Mouse (Mus musculus) heart, embryonic 12.5 days (tissue): Measurements from ENCODE around the gene Aptx. TPM values are rescaled to one million over a fixed set of nuclear protein-coding genes. Genes with fewer than 3 reads are reported as not detected.

Experiments used
- ATAC-seq: fragments of 200-750 bp; cut with Nextera tagmentation; 2 replicates; pipeline ENCODE4 v1.8.0; 2017; ENCODE audit warnings: moderate TSS enrichment, moderate library complexity; ENCODE audit not compliant: insufficient number of reproducible peaks, low FRiP score
- H3K27ac ChIP-seq: fragments of 300-500 bp; sonication (generic); 2 replicates; pipeline ENCODE4 v1.5.1; 2016; ENCODE audit warnings: mild to moderate bottlenecking, moderate library complexity; ENCODE audit not compliant: poor library complexity, severe bottlenecking
- H3K27me3 ChIP-seq: fragments of 300-500 bp; sonication (generic); replicated peaks from 2 replicates; pipeline ENCODE4 v1.6.1; 2016; ENCODE audit warnings: mild to moderate bottlenecking, moderate library complexity
- H3K36me3 ChIP-seq: fragments of 300-500 bp; sonication (generic); 2 replicates; pipeline ENCODE4 v1.6.1; 2016; ENCODE audit warnings: mild to moderate bottlenecking, moderate library complexity
- H3K4me1 ChIP-seq: fragments of 300-500 bp; sonication (generic); replicated peaks from 2 replicates; pipeline ENCODE4 v1.6.1; 2016; ENCODE audit warnings: mild to moderate bottlenecking
- H3K4me2 ChIP-seq: fragments of 300-500 bp; sonication (generic); 2 replicates; pipeline ENCODE4 v1.6.1; 2016; ENCODE audit warnings: mild to moderate bottlenecking, moderate library complexity
- H3K4me3 ChIP-seq: fragments of 300-500 bp; sonication (generic); 2 replicates; pipeline ENCODE4 v1.5.1; 2016; ENCODE audit warnings: mild to moderate bottlenecking
- H3K9ac ChIP-seq: fragments of 300-500 bp; sonication (generic); 2 replicates; pipeline ENCODE4 v1.6.1; 2016; ENCODE audit warnings: mild to moderate bottlenecking, moderate library complexity
- H3K9me3 ChIP-seq: fragments of 300-500 bp; sonication (generic); replicated peaks from 2 replicates; pipeline ENCODE4 v1.6.1; 2016; ENCODE audit warnings: mild to moderate bottlenecking, moderate library complexity
- WGBS: fragments of 180-500 bp; shearing (Covaris S2); methylation state at CpG from one replicate; pipeline ENCODE4 v1.1.7; 2016; 5-methylcytosine and 5-hydroxymethylcytosine counted together
- microRNA counts: library from miRNA; unstranded; fragments of <30 nt; microRNA quantifications from one replicate; lab custom pipeline; 2017
- microRNA-seq: library from miRNA; unstranded; fragments of <30 nt; microRNA quantifications from one replicate; pipeline ENCODE4, GENCODE M21; 2017
- polyA plus RNA-seq: library from polyadenylated mRNA; unstranded; fragments of >200 nt; fragmentation: Nextera tagmentation; extraction: Ambion mirVana; gene quantifications from 2 replicates; pipeline ENCODE4 v1.2.1, GENCODE M21; 2016

Gene Aptx
- polyA plus RNA-seq, 1 experiment from 2014 or later: 29.3 TPM

DNA sequence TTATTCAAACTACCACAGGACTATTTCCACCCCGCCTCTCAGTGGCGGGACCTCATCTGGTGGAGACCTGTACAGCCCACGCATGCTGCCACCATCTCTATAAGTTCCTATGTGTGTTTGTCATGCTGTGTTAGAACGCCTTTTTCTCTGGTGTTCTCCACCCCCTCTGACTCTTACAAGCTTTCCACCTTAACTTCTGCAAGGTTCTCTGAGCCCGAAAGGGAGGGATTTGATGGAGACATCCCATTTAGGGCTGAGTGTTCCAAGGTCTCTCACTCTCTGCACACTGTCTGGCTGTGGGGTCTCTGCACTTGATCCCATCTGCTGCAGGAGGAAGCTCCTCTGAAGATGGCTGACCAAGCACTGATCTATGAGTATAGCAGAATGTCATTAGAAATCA lies 29.5 kb downstream of the Aptx start:
- Histone ChIP-seq H3K4me3 (no peak overlapping the region), H3K4me2 (no peak overlapping the region), H3K36me3 (no peaks in the 10 kb centered on the region), H3K9ac (no peak overlapping the region), H3K27ac (no peak overlapping the region), H3K27me3 (no peaks in the 10 kb centered on the region; the same call in none of the 2 replicates), H3K4me1 (peaks cover 13% of the 10 kb centered on the region), H3K9me3 (no peaks in the 10 kb centered on the region; the same call in 1 of the 2 replicates)
- 88% methylated on average over 5 of the region's 5 CpGs for WGBS
- ATAC-seq: no peak

DNA sequence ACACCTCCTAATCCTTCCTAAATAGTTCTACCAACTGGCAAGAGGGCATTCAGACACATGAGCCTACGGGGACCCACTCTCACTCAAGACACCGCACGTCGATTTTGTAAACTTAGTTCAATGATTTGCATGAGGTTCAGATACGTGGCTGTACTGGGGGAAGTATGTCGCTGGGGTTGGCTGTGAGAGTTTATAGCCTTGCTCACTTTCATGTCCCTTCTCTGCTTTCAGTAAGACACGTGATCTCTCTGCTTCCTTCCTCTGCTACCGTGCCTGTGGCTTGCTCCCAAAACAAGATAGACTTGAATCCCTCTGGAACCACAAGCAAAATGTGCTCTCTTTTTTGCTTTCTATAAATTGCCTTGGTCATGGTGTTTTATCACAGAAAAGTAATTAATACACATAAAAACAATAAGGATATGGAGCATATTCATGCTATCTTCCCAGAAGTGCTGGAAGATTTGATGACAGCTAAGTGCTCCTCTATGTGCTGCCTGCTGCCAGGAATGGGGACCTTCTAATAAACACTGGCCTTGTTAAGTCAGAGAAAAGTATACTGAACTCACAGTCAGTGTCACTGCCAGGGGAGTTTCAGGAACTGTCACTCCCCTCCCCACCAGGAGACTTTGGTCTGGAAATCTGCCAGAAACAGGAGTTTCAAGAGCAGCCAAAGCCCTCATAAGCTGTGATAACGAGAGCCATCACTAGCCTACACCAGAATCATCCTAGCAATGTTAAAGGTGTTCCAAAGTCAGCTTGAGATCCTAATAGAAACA lies 36.6 kb downstream of the Aptx start:
- Histone ChIP-seq H3K27ac (no peak overlapping the region), H3K4me1 (no peaks in the 10 kb centered on the region), H3K4me2 (no peak overlapping the region), H3K36me3 (no peaks in the 10 kb centered on the region), H3K27me3 (no peaks in the 10 kb centered on the region), H3K9ac (no peak overlapping the region), H3K4me3 (no peak overlapping the region), H3K9me3 (no peaks in the 10 kb centered on the region; the same call in none of the 2 replicates)
- WGBS: 72% methylated on average over 9 of the region's 9 CpGs
- no peak for ATAC-seq

DNA sequence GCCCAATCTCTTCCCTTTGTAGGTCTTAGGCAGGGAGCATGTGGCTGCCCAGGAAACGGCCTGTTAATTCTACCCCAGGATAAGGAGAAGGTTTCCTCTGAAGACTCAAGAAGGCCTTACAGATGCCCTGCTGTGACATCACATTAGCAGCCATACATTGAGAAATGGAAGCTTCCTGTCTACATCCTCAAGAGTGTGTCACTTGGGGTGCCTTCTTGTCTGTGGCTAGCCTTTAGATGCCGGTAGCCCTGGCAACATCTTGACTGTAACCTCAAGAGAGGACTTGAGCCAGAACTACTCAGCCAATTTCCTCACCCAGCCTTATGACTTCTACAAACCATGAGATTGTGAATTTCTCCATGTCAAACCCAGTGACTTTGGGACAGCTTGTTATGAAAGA lies 51.9 kb downstream of the Aptx start:
- no peak for ATAC-seq
- Histone ChIP-seq H3K27me3 (no peaks in the 10 kb centered on the region), H3K9ac (no peak overlapping the region), H3K9me3 (no peaks in the 10 kb centered on the region), H3K4me2 (no peak overlapping the region), H3K27ac (no peak overlapping the region), H3K4me3 (no peak overlapping the region), H3K36me3 (no peaks in the 10 kb centered on the region), H3K4me1 (no peaks in the 10 kb centered on the region)
- WGBS: 80% methylated on average over 2 of the region's 2 CpGs

DNA sequence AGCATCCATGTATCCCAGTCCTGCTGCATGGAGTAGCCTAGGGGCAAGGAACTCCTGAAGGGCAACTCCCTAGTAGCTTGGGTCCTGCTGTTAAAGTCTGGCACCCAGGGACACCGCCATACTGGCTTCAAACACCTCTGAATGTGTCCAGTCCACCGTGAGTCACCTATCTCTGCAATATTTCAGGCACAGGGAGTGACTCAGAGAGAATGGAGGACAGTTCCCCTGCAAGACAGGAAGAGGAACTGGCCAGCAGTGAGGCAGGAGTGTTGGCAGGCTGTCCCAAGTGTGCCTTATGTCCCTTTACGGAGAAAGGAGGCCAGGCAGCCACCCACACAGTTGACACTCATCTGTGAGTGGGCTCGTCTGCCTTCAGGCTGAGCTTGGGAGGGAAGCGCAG lies 53.9 kb downstream of the Aptx start:
- Histone ChIP-seq H3K4me3 (no peak overlapping the region), H3K4me2 (no peak overlapping the region), H3K9ac (no peak overlapping the region), H3K27me3 (no peaks in the 10 kb centered on the region), H3K36me3 (no peaks in the 10 kb centered on the region), H3K27ac (no peak overlapping the region), H3K9me3 (no peaks in the 10 kb centered on the region), H3K4me1 (no peaks in the 10 kb centered on the region)
- ATAC-seq: no peak
- WGBS: 64% methylated on average over 5 of the region's 5 CpGs

DNA sequence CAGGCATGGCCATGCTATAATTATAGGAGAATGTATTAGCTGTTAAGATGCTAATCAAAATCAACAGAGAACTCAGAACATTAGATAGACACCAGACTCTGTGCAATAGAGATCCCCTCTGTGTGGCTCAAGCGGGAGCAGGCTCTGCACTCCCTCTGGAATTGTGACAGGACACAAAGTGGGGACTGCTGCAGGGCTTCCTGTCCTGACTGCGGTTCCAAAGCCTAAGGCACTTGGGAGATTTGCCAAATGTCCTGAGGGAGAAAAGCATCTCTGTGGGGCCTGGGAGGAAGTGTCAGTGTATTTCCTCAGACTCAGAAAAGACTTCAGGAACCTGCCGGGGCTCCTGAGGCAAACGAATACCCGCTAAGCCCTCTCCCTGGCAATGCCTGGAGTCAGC lies 59.4 kb downstream of the Aptx start:
- Histone ChIP-seq H3K4me3 (no peak overlapping the region), H3K9ac (no peak overlapping the region), H3K9me3 (no peaks in the 10 kb centered on the region), H3K27ac (no peak overlapping the region), H3K4me1 (no peaks in the 10 kb centered on the region), H3K36me3 (no peaks in the 10 kb centered on the region), H3K4me2 (no peak overlapping the region), H3K27me3 (no peaks in the 10 kb centered on the region)
- 38% methylated on average over 5 of the region's 5 CpGs for WGBS
- ATAC-seq: no peak

DNA sequence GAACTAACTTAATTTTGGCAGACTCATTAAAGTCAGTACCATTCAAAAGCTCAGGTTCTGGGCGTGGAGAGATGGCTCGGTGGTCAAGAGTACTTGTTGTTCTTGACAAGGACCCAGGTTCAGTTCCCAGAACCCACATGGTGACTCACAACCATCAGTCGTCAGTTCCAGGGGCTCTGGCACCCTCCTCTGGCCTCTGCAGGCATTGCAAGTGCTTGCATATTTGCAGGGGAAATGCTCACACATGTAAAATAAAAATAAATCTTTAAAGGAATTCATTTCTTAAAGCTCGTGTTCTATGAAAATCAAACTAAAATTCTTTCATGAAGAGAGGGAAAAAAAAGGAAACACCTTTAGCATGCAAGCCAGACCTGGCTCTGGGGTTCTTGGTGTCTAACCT lies 62.0 kb downstream of the Aptx start:
- Histone ChIP-seq H3K36me3 (no peaks in the 10 kb centered on the region), H3K9me3 (no peaks in the 10 kb centered on the region), H3K27ac (no peak overlapping the region), H3K9ac (no peak overlapping the region), H3K4me1 (no peaks in the 10 kb centered on the region), H3K4me3 (no peak overlapping the region), H3K4me2 (no peak overlapping the region), H3K27me3 (no peaks in the 10 kb centered on the region)
- WGBS: 73% methylated on average over 4 of the region's 4 CpGs
- no peak for ATAC-seq

MicroRNA genes within 50 kb of the gene (microRNA counts, 519-probe panel; counts per million panel counts)
- microRNA mmu-miR-207 (lab: Ali Mortazavi, UCI): not detected

Small RNA genes lying within 50 kb of the gene (microRNA-seq; reads per million reads assigned to microRNA genes)
- not detected for gene Mir207

Other genes with a start within 250 kb of the Aptx start
- 0.81 and 1.0 TPM in 2 replicates for gene Tmem215, start 231.0 kb downstream of the Aptx start, polyA plus RNA-seq
- 303 and 308 TPM in 2 replicates for gene Dnaja1, start 19.0 kb upstream of the Aptx start, polyA plus RNA-seq
- gene Smu1, start 54.7 kb upstream of the Aptx start, polyA plus RNA-seq: 93.8 and 94.3 TPM in 2 replicates
- 56.5 and 58.0 TPM in 2 replicates for gene B4galt1, start 150.8 kb upstream of the Aptx start, polyA plus RNA-seq
- 8.9 and 10.4 TPM in 2 replicates for gene Spink4, start 216.9 kb upstream of the Aptx start, polyA plus RNA-seq
- gene Bag1, start 245.1 kb upstream of the Aptx start, polyA plus RNA-seq: 206 and 214 TPM in 2 replicates
- gene Chmp5, start 245.2 kb upstream of the Aptx start, polyA plus RNA-seq: 76.2 and 79.4 TPM in 2 replicates